Mouse (Mus musculus): ENCODE data around the gene Epha6. TPM values are rescaled to one million over a fixed set of nuclear protein-coding genes. Genes with fewer than 3 reads are reported as not detected.

The Epha6 gene
- polyA plus RNA-seq, 1 experiment from 2014 or later: not detected

GRCm38 (mm10) chr16:60570546-60570945 lies 34.8 kb downstream of the Epha6 start:
- no peaks in the 10 kb centered on the region for H3K9me3 ChIP-seq (ENCODE audit: low read depth, low read length)
- DNase-seq (no peak), ATAC-seq (ENCODE audit: insufficient read depth) (no peak)
- WGBS: 74% methylated on average over 2 of the region's 2 CpGs
- H3K4me3 ChIP-seq (ENCODE audit: low read depth, low read length): no peak overlapping the region
- H3K27me3 ChIP-seq (ENCODE audit: insufficient read depth, low read length): no peaks in the 10 kb centered on the region
- H3K4me2 ChIP-seq: no peak overlapping the region
- H3K9ac ChIP-seq: no peak overlapping the region
- no peaks in the 10 kb centered on the region for H3K4me1 ChIP-seq (ENCODE audit: insufficient read depth)
- no peak for TF ChIP-seq CTCF (IDR thresholded peaks at IDR 0.05; ENCODE audit: low read depth)
- no peak overlapping the region for H3K27ac ChIP-seq (ENCODE audit: low read depth)
- no peaks in the 10 kb centered on the region for H3K36me3 ChIP-seq (ENCODE audit: insufficient read depth)

GRCm38 (mm10) chr16:60544385-60544784 lies 60.9 kb downstream of the Epha6 start:
- H3K4me2 ChIP-seq: no peak overlapping the region
- H3K36me3 ChIP-seq (ENCODE audit: insufficient read depth): no peaks in the 10 kb centered on the region
- H3K4me3 ChIP-seq (ENCODE audit: low read depth, low read length): no peak overlapping the region
- H3K9me3 ChIP-seq (ENCODE audit: low read depth, low read length): no peaks in the 10 kb centered on the region
- no peak for TF ChIP-seq CTCF (IDR thresholded peaks at IDR 0.05; ENCODE audit: low read depth)
- WGBS: 44% methylated on average over 4 of the region's 4 CpGs
- no peak overlapping the region for H3K9ac ChIP-seq
- no peak for ATAC-seq (ENCODE audit: insufficient read depth)
- H3K27ac ChIP-seq (ENCODE audit: low read depth): no peak overlapping the region
- H3K4me1 ChIP-seq (ENCODE audit: insufficient read depth): no peaks in the 10 kb centered on the region
- DNase-seq: no peak
- H3K27me3 ChIP-seq (ENCODE audit: insufficient read depth, low read length): no peaks in the 10 kb centered on the region

- H3K27ac ChIP-seq (ENCODE audit: low read depth): no peak overlapping the region
- no peaks in the 10 kb centered on the region for H3K36me3 ChIP-seq (ENCODE audit: insufficient read depth)
- H3K4me3 ChIP-seq (ENCODE audit: low read depth, low read length): no peak overlapping the region
- H3K4me1 ChIP-seq (ENCODE audit: insufficient read depth): no peaks in the 10 kb centered on the region
- no peaks in the 10 kb centered on the region for H3K9me3 ChIP-seq (ENCODE audit: low read depth, low read length)
- H3K27me3 ChIP-seq (ENCODE audit: insufficient read depth, low read length): no peaks in the 10 kb centered on the region
- peak; percentile 43 for TF ChIP-seq CTCF (IDR thresholded peaks at IDR 0.05; ENCODE audit: low read depth)
- DNase-seq: peak; percentile 38
- ATAC-seq (ENCODE audit: insufficient read depth): no peak
- no peak overlapping the region for H3K9ac ChIP-seq
- H3K4me2 ChIP-seq: no peak overlapping the region
Measured at GRCm38 (mm10) chr16:60538233-60538632, 67.1 kb downstream of the Epha6 start.

- Histone ChIP-seq H3K27me3 (ENCODE audit: insufficient read depth, low read length) (no peaks in the 10 kb centered on the region), H3K9me3 (ENCODE audit: low read depth, low read length) (no peaks in the 10 kb centered on the region), H3K36me3 (ENCODE audit: insufficient read depth) (no peaks in the 10 kb centered on the region), H3K4me1 (ENCODE audit: insufficient read depth) (no peaks in the 10 kb centered on the region), H3K9ac (no peak overlapping the region), H3K4me2 (no peak overlapping the region), H3K27ac (ENCODE audit: low read depth) (no peak overlapping the region), H3K4me3 (ENCODE audit: low read depth, low read length) (no peak overlapping the region)
- DNase-seq: no peak
- ATAC-seq (ENCODE audit: insufficient read depth): no peak
- no peak for TF ChIP-seq CTCF (IDR thresholded peaks at IDR 0.05; ENCODE audit: low read depth)
- 75% methylated on average over 3 of the region's 3 CpGs for WGBS
Measured at GRCm38 (mm10) chr16:60509707-60510106, 95.6 kb downstream of the Epha6 start.

- Histone ChIP-seq H3K36me3 (ENCODE audit: insufficient read depth) (no peaks in the 10 kb centered on the region), H3K9me3 (ENCODE audit: low read depth, low read length) (no peaks in the 10 kb centered on the region), H3K4me3 (ENCODE audit: low read depth, low read length) (no peak overlapping the region), H3K4me1 (ENCODE audit: insufficient read depth) (no peaks in the 10 kb centered on the region), H3K27ac (ENCODE audit: low read depth) (no peak overlapping the region), H3K9ac (no peak overlapping the region), H3K27me3 (ENCODE audit: insufficient read depth, low read length) (no peaks in the 10 kb centered on the region), H3K4me2 (no peak overlapping the region)
- no peak for DNase-seq
- WGBS: 88% methylated on average over 1 of the region's 1 CpGs
- no peak for ATAC-seq (ENCODE audit: insufficient read depth)
- no peak for TF ChIP-seq CTCF (IDR thresholded peaks at IDR 0.05; ENCODE audit: low read depth)
Measured at GRCm38 (mm10) chr16:60499567-60499966, 105.8 kb downstream of the Epha6 start.

GRCm38 (mm10) chr16:60475776-60476175 lies 129.6 kb downstream of the Epha6 start:
- H3K4me2 ChIP-seq: no peak overlapping the region
- no peaks in the 10 kb centered on the region for H3K27me3 ChIP-seq (ENCODE audit: insufficient read depth, low read length)
- H3K9me3 ChIP-seq (ENCODE audit: low read depth, low read length): no peaks in the 10 kb centered on the region
- ATAC-seq (ENCODE audit: insufficient read depth) (no peak), DNase-seq (no peak)
- no peaks in the 10 kb centered on the region for H3K4me1 ChIP-seq (ENCODE audit: insufficient read depth)
- no peak overlapping the region for H3K9ac ChIP-seq
- no peak overlapping the region for H3K27ac ChIP-seq (ENCODE audit: low read depth)
- TF ChIP-seq CTCF (IDR thresholded peaks at IDR 0.05; ENCODE audit: low read depth): no peak
- no peaks in the 10 kb centered on the region for H3K36me3 ChIP-seq (ENCODE audit: insufficient read depth)
- no peak overlapping the region for H3K4me3 ChIP-seq (ENCODE audit: low read depth, low read length)

- no peak for ATAC-seq (ENCODE audit: insufficient read depth)
- H3K4me3 ChIP-seq (ENCODE audit: low read depth, low read length): no peak overlapping the region
- H3K36me3 ChIP-seq (ENCODE audit: insufficient read depth): no peaks in the 10 kb centered on the region
- no peak overlapping the region for H3K27ac ChIP-seq (ENCODE audit: low read depth)
- WGBS: 61% methylated on average over 7 of the region's 7 CpGs
- no peak for TF ChIP-seq CTCF (IDR thresholded peaks at IDR 0.05; ENCODE audit: low read depth)
- H3K27me3 ChIP-seq (ENCODE audit: insufficient read depth, low read length): no peaks in the 10 kb centered on the region
- H3K4me2 ChIP-seq: no peak overlapping the region
- no peak overlapping the region for H3K9ac ChIP-seq
- no peak for DNase-seq
- H3K9me3 ChIP-seq (ENCODE audit: low read depth, low read length): no peaks in the 10 kb centered on the region
- no peaks in the 10 kb centered on the region for H3K4me1 ChIP-seq (ENCODE audit: insufficient read depth)
Measured at GRCm38 (mm10) chr16:60468200-60468785, 137.0 kb downstream of the Epha6 start.

GRCm38 (mm10) chr16:60435283-60435682 lies 170.0 kb downstream of the Epha6 start:
- WGBS: 90% methylated on average over 1 of the region's 1 CpGs

More at GRCm38 (mm10) chr16:60435283-60435682, 170.0 kb downstream of the Epha6 start:
- no peak for TF ChIP-seq CTCF (IDR thresholded peaks at IDR 0.05; ENCODE audit: low read depth)
- no peaks in the 10 kb centered on the region for H3K27me3 ChIP-seq (ENCODE audit: insufficient read depth, low read length)
- H3K4me3 ChIP-seq (ENCODE audit: low read depth, low read length): no peak overlapping the region
- ATAC-seq (ENCODE audit: insufficient read depth) (no peak), DNase-seq (peak; percentile 3)
- H3K9ac ChIP-seq: no peak overlapping the region
- H3K36me3 ChIP-seq (ENCODE audit: insufficient read depth): no peaks in the 10 kb centered on the region
- H3K9me3 ChIP-seq (ENCODE audit: low read depth, low read length): no peaks in the 10 kb centered on the region
- no peak overlapping the region for H3K27ac ChIP-seq (ENCODE audit: low read depth)
- no peaks in the 10 kb centered on the region for H3K4me1 ChIP-seq (ENCODE audit: insufficient read depth)
- no peak overlapping the region for H3K4me2 ChIP-seq

All from lung, embryonic 14.5 days (tissue).